Mouse (Mus musculus) olfactory bulb, adult 2 months (tissue): Measurements from ENCODE around the gene Kif19a.

Experiments used
- CTCF ChIP-seq: fragments of 200-500 bp; IDR thresholded peaks from 2 replicates; pipeline ENCODE4 v1.5.1; 2012; ENCODE audit warnings: low read depth, mild to moderate bottlenecking, low read length, moderate library complexity; ENCODE audit not compliant: insufficient read depth
- POLR2A ChIP-seq: fragments of 200-500 bp; IDR thresholded peaks from 2 replicates; pipeline ENCODE4 v1.6.1; 2012; ENCODE audit warnings: mild to moderate bottlenecking, low read depth, low read length, moderate library complexity; ENCODE audit not compliant: insufficient read depth

DNA sequence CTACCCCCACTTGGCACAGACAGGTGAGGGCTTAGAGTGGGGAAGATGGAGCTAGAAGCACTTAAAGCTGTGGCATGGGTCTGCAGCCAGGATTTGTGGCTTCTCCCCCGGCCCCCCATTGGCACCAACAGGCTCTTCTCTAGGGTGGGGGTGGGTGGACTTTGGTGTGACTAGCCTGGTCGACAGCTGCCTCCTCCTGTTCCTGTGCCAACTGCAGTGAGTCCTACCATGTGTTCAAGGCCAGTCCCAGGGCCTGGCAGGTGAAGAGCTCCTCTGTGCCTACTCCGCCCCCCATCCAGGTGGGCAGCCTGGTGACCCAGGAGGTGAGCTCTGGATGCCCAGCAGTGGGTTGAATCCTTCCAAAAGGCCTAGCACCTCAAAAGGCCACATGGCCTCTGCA lies 22.4 kb downstream of the Kif19a start:
- TF ChIP-seq CTCF (no peak), POLR2A (no peak)
